Mouse (Mus musculus): ENCODE data around the gene Tom1l1.
"Not testable (repeated sequence)": the region's sequence is repeated elsewhere in the genome, so short reads cannot be mapped to it uniquely, and the experiment has no call there.

- not testable (repeated sequence) for TF ChIP-seq NELFE, POLR2A, USF1 (IDR thresholded peaks at IDR 0.05; ENCODE audit: low read depth, low read length)
Measured at GRCm38 (mm10) chr11:90707134-90707533, 19.0 kb upstream of the Tom1l1 start.

Measured in CH12.LX (cell line).